Mouse (Mus musculus) myocyte (in vitro differentiated cells): ENCODE measurements around the gene Gm27021. TPM values are rescaled to one million over a fixed set of nuclear protein-coding genes. Genes with fewer than 3 reads are reported as not detected.

Experiments
- H3K27me3 ChIP-seq: one replicate; pipeline ENCODE4 v1.6.1; 2011; ENCODE audit not compliant: control insufficient read depth, insufficient read depth, insufficient read length
- H3K36me3 ChIP-seq: one replicate; pipeline ENCODE4 v1.6.1; 2011; ENCODE audit not compliant: control insufficient read depth, insufficient read depth
- H3K4me2 ChIP-seq: one replicate; pipeline ENCODE4 v1.6.1; 2011; ENCODE audit warnings: low read depth, control low read depth
- H3K4me3 ChIP-seq: one replicate; pipeline ENCODE4 v1.5.1; 2011; ENCODE audit warnings: mild to moderate bottlenecking, control low read depth, moderate library complexity
- H3K79me2 ChIP-seq: one replicate; pipeline ENCODE4 v1.6.1; 2011; ENCODE audit not compliant: control insufficient read depth, insufficient read depth
- H3ac ChIP-seq: one replicate; pipeline ENCODE4 v1.6.1; 2011; ENCODE audit not compliant: control insufficient read depth, insufficient read length
- CEBPB ChIP-seq: IDR thresholded peaks from 2 replicates; pipeline ENCODE4 v1.6.1; 2011; ENCODE audit warnings: mild to moderate bottlenecking, moderate library complexity; ENCODE audit not compliant: poor library complexity, insufficient read depth, severe bottlenecking
- E2F4 ChIP-seq: IDR thresholded peaks from one replicate; pipeline ENCODE4 v1.6.1; 2011; ENCODE audit warnings: mild to moderate bottlenecking, control low read depth, moderate library complexity; ENCODE audit not compliant: insufficient read depth
- MAX ChIP-seq: IDR thresholded peaks from one replicate; pipeline ENCODE4 v1.6.1; 2011; ENCODE audit warnings: low read depth, mild to moderate bottlenecking, control low read depth
- MYOD1 ChIP-seq, 3 experiments: IDR thresholded peaks; one replicate each; pipeline ENCODE4 v1.6.1; 2011; ENCODE audit warnings: control low read depth in 2 of 3, low read depth in 2 of 3, mild to moderate bottlenecking in 2 of 3, moderate library complexity in 1 of 3; ENCODE audit not compliant: insufficient read length in 2 of 3, control insufficient read depth in 1 of 3
- MYOG ChIP-seq, 3 experiments: IDR thresholded peaks; one replicate each; pipeline ENCODE4 v1.6.1; 2011; ENCODE audit warnings: control low read depth in 2 of 3, low read depth in 2 of 3, mild to moderate bottlenecking in 2 of 3; ENCODE audit not compliant: insufficient read length in 2 of 3, control insufficient read depth in 1 of 3, insufficient read depth in 1 of 3
- POLR2A ChIP-seq: IDR thresholded peaks from one replicate; pipeline ENCODE4 v1.6.1; 2011; ENCODE audit warnings: low read depth, mild to moderate bottlenecking, control low read depth, moderate library complexity; ENCODE audit not compliant: insufficient read length
- POLR2AphosphoS2 ChIP-seq: IDR thresholded peaks from one replicate; pipeline ENCODE4 v1.6.1; 2011; ENCODE audit warnings: low read depth, control low read depth; ENCODE audit not compliant: insufficient read length
- REST ChIP-seq: IDR thresholded peaks from one replicate; pipeline ENCODE4 v1.6.1; 2011; ENCODE audit warnings: mild to moderate bottlenecking, control low read depth, moderate library complexity; ENCODE audit not compliant: insufficient read depth, insufficient read length
- SRF ChIP-seq: IDR thresholded peaks from one replicate; pipeline ENCODE4 v1.6.1; 2011; ENCODE audit warnings: low read depth; ENCODE audit not compliant: control insufficient read depth, insufficient read length
- TCF12 ChIP-seq: IDR thresholded peaks from one replicate; pipeline ENCODE4 v1.6.1; 2011; ENCODE audit warnings: mild to moderate bottlenecking, control low read depth; ENCODE audit not compliant: poor library complexity, insufficient read depth, severe bottlenecking
- TCF3 ChIP-seq: IDR thresholded peaks from one replicate; pipeline ENCODE4 v1.6.1; 2011; ENCODE audit warnings: low read depth, control low read depth; ENCODE audit not compliant: insufficient read length
- USF1 ChIP-seq: IDR thresholded peaks from one replicate; pipeline ENCODE4 v1.6.1; 2011; ENCODE audit warnings: low read depth, mild to moderate bottlenecking, control low read depth, moderate library complexity
- polyA plus RNA-seq: library from polyadenylated mRNA; unstranded; fragments of >200 nt; fragmentation: generic; extraction: Trizol; gene quantifications from one replicate; pipeline ENCODE4 v1.2.1, GENCODE M21; 2012; ENCODE audit warnings: missing spikeins

The Gm27021 gene
- polyA plus RNA-seq: 1.9 TPM

GRCm38 (mm10) chr8:120667561-120668373 lies at the start of gene Gm27021, which contains the start of gene Cox4i1:
Gm27021 (minus strand) TSS chr8:120668079.
Cox4i1 (plus strand) TSS chr8:120668222.
- Histone ChIP-seq H3K4me2 (peak within 1 kb of the TSS; percentile 87), H3ac (peak within 1 kb of the TSS; percentile 78), H3K36me3 (peaks cover 18% of the 10 kb centered on the region), H3K79me2 (peaks cover 79% of the 10 kb centered on the region), H3K4me3 (peak within 1 kb of the TSS; percentile 67), H3K27me3 (no peaks in the 10 kb centered on the region)
- no peak for TF ChIP-seq CEBPB
- TF ChIP-seq REST: peak; percentile 55
- no peak for TF ChIP-seq USF1
- TF ChIP-seq TCF3: peak; percentile 34
- peak; percentile 96 for TF ChIP-seq POLR2A
- no peak for TF ChIP-seq MAX
- TF ChIP-seq E2F4: no peak
- no peak for TF ChIP-seq TCF12
- TF ChIP-seq MYOD1 (IDR thresholded peaks at IDR 0.05; ENCODE audit: control insufficient read depth in 1 of 3, insufficient read length in 2 of 3, low read depth in 2 of 3): peak in 2 of 3 experiments; percentile 1 to 65
- TF ChIP-seq SRF: no peak
- peak in 2 of 3 experiments; percentile 26 to 39 for TF ChIP-seq MYOG (IDR thresholded peaks at IDR 0.05; ENCODE audit: control insufficient read depth in 1 of 3, insufficient read depth in 1 of 3, insufficient read length in 2 of 3, low read depth in 2 of 3)
- peak; percentile 98 for TF ChIP-seq POLR2AphosphoS2

GRCm38 (mm10) chr8:120715996-120716680 lies 48.3 kb upstream of the Gm27021 start:
- Histone ChIP-seq H3K79me2 (no peaks in the 10 kb centered on the region), H3ac (no peak overlapping the region), H3K27me3 (peaks cover 45% of the 10 kb centered on the region), H3K4me3 (no peak overlapping the region), H3K36me3 (no peaks in the 10 kb centered on the region), H3K4me2 (no peak overlapping the region)
- TF ChIP-seq TCF12 (no peak), CEBPB (no peak), SRF (no peak)

- TF ChIP-seq POLR2AphosphoS2 (no peak), POLR2A (no peak), MYOD1 (IDR thresholded peaks at IDR 0.05; ENCODE audit: control insufficient read depth in 1 of 3, insufficient read length in 2 of 3, low read depth in 2 of 3) (no peak), TCF3 (no peak), MAX (no peak)
- H3K79me2 ChIP-seq: no peaks in the 10 kb centered on the region
- H3K27me3 ChIP-seq: peaks cover 50% of the 10 kb centered on the region
- H3K36me3 ChIP-seq: no peaks in the 10 kb centered on the region
- H3K4me2 ChIP-seq: no peak overlapping the region
- no peak overlapping the region for H3K4me3 ChIP-seq
- H3ac ChIP-seq: no peak overlapping the region
Measured at GRCm38 (mm10) chr8:120715200-120715599, 47.3 kb upstream of the Gm27021 start.

DNA sequence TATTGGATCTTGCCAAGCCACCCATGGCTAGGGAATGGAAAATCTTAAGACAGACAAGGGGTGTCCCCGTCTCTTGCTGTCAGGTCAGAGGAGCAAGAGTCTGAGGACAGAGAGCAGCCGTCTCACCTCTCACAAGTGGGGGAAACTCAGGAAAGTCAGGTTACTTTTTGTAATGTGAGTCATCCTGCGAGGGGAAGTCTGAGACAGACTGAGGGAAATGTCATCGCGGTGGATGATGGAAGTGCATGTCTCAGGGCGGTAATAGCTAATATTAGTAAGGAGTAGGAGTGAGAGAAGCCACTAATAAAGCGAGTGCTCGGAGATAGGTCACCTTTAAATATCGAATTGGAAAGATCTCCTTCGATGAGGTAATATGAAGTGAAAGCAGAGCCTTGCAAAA lies 41.3 kb upstream of the Gm27021 start:
- TF ChIP-seq USF1: no peak
- TF ChIP-seq REST: no peak
- TF ChIP-seq CEBPB: no peak
- TF ChIP-seq MYOG (IDR thresholded peaks at IDR 0.05; ENCODE audit: control insufficient read depth in 1 of 3, insufficient read depth in 1 of 3, insufficient read length in 2 of 3, low read depth in 2 of 3): no peak
- TF ChIP-seq MYOD1 (IDR thresholded peaks at IDR 0.05; ENCODE audit: control insufficient read depth in 1 of 3, insufficient read length in 2 of 3, low read depth in 2 of 3): no peak
- no peak for TF ChIP-seq E2F4
- no peak for TF ChIP-seq POLR2A
- no peak for TF ChIP-seq TCF12
- TF ChIP-seq TCF3: no peak
- no peak for TF ChIP-seq POLR2AphosphoS2
- no peak for TF ChIP-seq MAX
- TF ChIP-seq SRF: no peak
- Histone ChIP-seq H3K4me3 (no peak overlapping the region), H3ac (no peak overlapping the region), H3K36me3 (no peaks in the 10 kb centered on the region), H3K27me3 (peaks cover 65% of the 10 kb centered on the region), H3K4me2 (no peak overlapping the region), H3K79me2 (no peaks in the 10 kb centered on the region)

- H3K27me3 ChIP-seq: peaks cover 93% of the 10 kb centered on the region
- H3ac ChIP-seq: no peak overlapping the region
- TF ChIP-seq MYOG (IDR thresholded peaks at IDR 0.05; ENCODE audit: control insufficient read depth in 1 of 3, insufficient read depth in 1 of 3, insufficient read length in 2 of 3, low read depth in 2 of 3) (no peak), POLR2AphosphoS2 (no peak), TCF12 (no peak), E2F4 (no peak), REST (no peak), MYOD1 (IDR thresholded peaks at IDR 0.05; ENCODE audit: control insufficient read depth in 1 of 3, insufficient read length in 2 of 3, low read depth in 2 of 3) (no peak), SRF (no peak), MAX (no peak), USF1 (no peak)
- no peak overlapping the region for H3K4me3 ChIP-seq
- no peaks in the 10 kb centered on the region for H3K79me2 ChIP-seq
- no peak overlapping the region for H3K4me2 ChIP-seq
- H3K36me3 ChIP-seq: no peaks in the 10 kb centered on the region
Measured at GRCm38 (mm10) chr8:120706193-120706592, 38.3 kb upstream of the Gm27021 start.
